Mouse (Mus musculus) 416B (cell line): ENCODE measurements at regions not wholly inside any gene's neighbourhood (a gene's known extent, or its start where the extent isn't known, plus 50 kb on each side); places are given as distances from the start of the nearest gene placed in this dataset.

Experiments
- DNase-seq: peaks from one replicate; pipeline ENCODE4 v3.0.0; 2011; ENCODE audit warnings: low read depth

DNA sequence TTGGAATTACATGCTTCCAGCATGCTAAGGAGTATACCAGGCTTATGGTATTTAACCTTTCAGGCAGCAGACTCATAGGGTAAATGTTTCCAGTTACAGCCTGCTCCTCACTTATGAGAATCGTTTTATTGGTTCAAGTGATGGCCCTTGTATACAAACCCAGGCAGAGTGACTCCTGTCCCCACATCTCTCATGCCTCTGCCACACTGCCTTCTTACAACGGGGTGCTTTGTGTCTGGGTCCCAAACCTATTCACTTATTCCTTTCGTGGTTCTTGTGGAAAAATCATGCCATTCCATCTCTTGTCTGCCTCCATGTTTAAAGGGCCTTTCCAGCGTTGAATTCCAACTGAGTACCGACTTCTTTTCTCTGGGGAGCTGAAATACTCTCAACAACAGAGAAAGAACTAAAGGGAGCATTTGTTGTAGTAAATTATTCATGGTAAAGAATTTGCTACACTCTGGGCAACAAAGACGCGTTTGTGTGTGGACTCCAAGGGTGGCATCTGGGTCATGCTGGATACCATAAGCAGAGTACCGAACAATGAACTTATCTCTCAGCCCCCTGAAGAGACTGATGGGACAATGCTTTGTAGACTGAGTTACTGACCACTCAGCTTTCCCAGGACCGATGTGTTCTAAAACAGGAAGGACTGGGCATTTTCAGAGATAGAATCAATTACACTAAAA is 291.6 kb downstream of the Pten start:
- no peak for DNase-seq

- peak; percentile 28 for DNase-seq
These were observed 296.0 kb downstream of the Pten start for GRCm38 (mm10) chr19:33053199-33053867.

- DNase-seq: peak; percentile 70
These were observed 299.1 kb downstream of the Pten start for GRCm38 (mm10) chr19:33056372-33056791.

DNA sequence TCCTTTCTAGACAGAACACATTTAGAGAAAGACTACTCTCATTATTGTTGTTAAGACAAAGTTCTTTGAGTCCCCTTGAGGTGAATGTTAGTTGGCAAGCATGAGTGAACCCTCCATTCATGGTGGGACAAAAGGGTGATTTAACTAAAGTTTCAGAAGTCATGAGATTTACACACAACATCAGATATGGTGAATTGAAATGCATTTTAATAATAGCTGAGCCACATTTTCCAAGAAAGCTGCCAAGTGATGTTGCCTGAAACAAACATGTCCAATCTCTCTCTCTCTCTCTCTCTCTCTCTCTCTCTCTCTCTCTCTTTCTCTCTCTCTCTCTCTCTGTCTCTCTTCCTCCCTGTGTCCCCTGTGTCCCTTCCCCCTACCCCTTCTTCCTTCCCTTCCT is 303.7 kb downstream of the Pten start:
- DNase-seq: no peak

- no peak for DNase-seq
These were observed 305.1 kb downstream of the Pten start for GRCm38 (mm10) chr19:33062165-33063058.

DNA sequence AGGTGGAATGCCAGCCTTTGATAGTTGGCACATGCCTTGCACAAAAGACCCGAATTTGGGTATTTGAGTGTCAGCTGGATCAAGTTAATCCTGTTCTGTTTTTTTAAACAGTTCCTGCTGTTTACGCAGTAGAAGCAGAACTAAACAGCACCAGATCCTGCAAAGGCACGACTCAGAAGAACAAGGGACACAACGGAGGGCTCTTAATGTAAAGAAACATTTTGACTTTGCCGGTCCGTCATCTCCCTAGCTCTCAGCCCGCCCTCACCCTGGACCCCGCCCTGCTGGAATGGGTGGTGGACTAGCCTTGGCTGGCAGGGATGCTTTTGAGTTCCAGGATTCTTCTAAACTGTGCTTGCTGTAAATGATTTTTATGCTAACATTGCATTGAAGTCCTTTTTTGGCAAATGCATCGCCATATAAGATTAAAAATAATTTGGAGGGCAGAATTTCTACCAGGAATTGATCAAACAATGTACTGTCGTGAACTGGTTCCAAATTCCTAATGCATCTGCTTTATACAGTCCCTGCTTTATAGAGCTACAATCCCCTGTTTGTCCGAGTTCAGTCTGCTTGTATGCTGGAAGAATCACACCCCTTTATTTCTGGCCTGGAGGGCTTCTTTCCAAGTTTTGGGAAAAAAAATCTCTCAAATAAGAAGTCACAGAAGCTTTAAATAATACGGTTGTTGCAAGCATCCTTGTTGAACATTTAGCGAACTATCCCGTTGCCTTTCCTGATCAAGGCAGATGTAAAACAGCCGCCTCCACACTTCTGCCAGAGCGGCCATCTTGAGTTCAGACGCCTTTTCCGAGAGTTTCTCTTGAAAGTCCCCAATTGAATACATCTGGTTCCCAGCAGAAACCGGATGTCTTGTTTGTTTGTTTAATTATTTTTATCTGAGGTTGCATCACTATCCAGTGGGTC is 308.2 kb downstream of the Pten start:
- no peak for DNase-seq

- no peak for DNase-seq
These were observed 311.2 kb downstream of the Pten start for GRCm38 (mm10) chr19:33068351-33068955.

DNA sequence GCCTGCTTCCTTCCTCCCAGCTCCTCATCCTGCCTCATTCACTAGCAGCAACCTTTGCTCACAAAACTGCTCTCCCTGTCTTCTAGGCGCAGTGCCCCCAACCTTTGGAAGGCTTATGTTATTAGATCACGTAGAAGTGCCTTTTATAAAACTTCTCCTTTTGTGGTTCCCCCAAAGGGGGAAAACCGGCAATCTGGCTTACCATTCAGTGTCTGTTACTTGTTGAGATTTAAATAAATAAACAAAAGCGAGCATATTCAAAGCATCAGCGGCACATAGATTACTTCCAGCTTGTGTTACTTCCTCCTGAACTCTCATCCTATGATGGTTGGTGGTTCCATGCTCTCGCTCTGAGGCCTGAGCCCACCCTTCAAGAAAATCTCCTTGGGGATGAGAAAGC is 312.5 kb downstream of the Pten start:
- DNase-seq: no peak

GRCm38 (mm10) chr19:33072299-33072698 is 315.0 kb downstream of the Pten start:
- no peak for DNase-seq

DNA sequence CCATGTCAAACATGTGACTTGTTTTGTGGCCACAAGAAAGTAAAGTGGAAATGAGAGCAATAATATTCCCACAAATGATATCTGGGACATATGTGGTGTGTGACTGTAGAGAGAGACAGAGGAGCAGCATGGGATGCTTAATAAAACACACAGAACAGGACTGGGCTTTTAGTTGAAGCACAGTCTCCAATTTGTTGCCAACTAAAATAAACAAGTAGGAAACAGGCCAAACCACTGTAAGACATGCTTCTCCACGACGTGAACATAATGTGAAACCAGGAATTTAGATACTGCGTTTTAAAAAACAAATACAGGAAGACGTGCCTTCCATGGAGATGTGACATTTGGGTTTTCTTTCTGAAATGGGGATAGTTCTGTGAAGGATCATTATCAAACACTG is 317.2 kb downstream of the Rnls start:
- DNase-seq: no peak

DNA sequence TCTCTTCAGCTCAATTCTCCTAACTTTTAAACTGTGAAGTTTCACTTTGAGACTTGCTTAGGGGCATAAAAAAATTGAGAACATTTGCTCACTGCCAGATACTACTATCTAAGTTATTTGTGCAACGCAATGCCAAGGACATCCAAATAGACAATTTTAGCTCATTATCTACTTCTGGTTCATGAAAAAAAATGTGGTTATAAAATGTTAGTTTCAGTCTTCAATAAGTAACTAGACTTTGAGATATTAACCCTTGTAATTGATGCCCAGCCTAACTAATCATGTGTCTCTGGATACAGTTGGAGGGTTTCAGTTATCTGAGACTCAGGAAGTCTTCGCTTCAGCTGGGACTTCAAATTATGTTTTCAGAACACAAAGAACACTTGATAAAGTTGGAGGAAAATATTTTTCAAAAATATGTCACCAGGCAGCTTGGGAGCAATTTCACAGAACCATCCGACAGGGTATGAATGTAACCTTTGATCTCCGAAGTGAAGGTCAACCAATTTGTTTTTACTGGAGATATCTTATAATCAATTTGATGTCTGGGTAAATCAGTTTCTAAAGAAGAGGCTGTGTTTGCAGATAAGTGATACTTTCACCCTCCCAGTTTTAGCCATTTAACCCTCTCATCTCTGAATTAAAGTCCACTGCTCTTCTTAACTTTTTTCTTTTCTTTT is 313.3 kb downstream of the Rnls start:
- DNase-seq: no peak

- no peak for DNase-seq
These were observed 312.1 kb downstream of the Rnls start for GRCm38 (mm10) chr19:33079959-33080358.

- peak; percentile 32 for DNase-seq
These were observed 310.6 kb downstream of the Rnls start for GRCm38 (mm10) chr19:33081493-33081892.

GRCm38 (mm10) chr19:33083371-33083770 is 308.7 kb downstream of the Rnls start:
- DNase-seq: no peak

DNA sequence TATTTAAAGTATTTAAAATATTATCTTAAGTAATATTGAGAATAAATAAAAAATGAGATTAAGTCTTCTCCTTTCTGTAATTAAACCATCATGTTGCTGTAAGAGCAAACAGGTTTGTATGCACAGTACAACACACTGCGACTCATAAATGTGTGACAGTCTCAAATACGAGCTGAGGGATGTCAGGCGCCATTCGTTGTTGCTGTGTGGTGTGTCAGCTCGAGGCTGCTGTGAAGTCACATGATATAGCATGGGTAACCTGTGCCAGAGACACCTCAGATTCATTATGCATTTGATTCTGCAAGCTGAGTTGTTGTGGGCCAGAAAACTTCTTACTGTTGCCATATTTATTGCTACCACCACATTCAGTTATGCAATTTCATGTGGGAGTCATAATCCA is 307.4 kb downstream of the Rnls start:
- DNase-seq: no peak
